Mouse (Mus musculus) cerebellum, postnatal 4 days (tissue): Measurements from ENCODE around the gene Tmem132b.

ENCODE experiments used
- DNase-seq, 2 experiments: peaks; one replicate each; pipeline ENCODE4 v3.0.0; 2022; ENCODE audit warnings: low spot score in 2 of 2, mixed read lengths in 1 of 2

Tmem132b gene

DNA sequence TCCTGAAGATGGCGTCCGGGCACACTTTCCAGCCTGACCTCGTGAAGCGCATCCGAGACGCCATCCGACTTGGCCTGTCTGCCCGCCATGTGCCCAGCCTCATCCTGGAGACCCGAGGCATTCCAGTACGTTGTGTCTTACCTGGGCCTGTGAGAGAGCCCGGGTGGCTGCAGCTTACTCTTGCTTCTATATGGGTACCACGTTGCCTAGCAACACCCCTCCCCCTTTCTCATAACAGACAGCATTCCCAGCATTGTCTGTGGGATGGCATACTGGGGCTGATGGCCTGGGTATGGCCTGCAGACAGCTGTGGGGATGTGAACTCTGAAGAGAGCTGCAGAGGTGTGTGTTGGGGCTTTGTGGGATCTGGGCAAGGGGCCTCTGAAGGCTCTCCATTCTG lies 16.6 kb upstream of the Tmem132b start:
- no peak for DNase-seq

DNA sequence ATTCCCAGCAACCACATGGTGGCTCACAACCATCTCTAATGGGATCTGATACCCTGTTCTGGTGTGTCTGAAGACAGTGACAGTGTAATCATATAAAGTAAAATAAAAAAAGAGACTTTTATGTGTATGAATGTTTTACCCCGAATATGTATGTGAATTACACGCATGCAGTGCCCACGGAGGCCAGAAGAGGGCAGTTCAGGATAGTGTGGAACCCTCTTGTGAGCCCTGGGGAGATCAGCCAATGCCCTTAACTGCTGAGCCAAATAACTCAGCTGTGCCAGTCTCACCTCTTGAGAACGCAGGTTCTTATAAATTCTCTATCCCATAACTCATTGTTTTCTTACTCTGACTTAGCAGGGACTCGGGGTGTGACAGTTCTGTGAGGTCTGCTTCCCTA lies 12.9 kb upstream of the Tmem132b start:
- no peak for DNase-seq

DNA sequence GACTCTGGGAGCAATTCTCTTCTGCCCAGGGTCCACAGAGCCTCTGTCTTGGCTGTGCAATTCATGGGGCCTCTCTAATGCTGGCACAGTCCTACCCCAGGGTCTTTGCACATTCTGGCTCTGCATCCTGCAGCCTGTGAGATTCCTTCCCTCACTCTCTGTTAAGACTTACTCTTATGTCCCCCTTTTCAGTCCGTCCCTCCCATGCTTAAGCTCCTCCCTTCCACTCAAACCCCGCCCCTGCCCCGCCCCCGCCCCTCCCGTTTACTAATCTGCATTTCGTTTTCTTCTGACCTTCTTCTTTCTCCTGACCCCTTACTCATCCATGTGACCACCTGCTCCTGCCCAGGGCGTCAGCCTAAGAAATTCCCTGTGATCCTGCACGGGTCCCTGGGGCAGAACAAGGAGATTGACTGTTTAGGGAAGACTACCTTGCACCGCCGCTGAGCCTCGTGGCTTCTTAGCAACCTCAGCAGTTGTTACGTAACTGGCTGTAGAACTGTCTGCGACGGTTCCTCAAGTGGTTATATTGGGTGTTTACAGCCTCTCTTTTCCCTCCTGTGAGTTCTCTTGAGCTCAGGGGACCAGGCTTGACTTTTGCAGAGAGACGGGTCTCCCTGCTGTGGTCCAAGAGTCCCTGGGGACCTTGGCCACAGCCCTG lies 10.5 kb upstream of the Tmem132b start:
- DNase-seq: no peak

DNA sequence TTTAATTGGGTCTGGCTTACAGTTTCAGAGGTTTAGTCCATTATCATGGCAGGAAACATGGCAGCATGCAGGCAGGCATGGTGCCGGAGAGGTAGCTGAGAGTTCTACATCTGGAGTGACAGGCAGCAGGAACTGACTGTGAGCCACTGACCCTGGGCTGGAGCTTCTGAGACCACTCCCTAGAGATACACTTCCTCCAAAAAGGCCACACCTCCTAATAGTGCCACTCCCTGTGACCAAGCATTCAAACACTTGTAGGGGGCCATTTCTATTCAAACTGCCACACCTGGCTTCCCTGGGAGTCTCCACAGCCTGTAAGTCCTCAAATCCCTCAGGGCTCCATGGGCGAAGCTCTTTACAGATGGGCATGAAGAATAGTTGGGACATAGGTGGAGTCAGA lies 8.2 kb upstream of the Tmem132b start:
- no peak for DNase-seq

DNA sequence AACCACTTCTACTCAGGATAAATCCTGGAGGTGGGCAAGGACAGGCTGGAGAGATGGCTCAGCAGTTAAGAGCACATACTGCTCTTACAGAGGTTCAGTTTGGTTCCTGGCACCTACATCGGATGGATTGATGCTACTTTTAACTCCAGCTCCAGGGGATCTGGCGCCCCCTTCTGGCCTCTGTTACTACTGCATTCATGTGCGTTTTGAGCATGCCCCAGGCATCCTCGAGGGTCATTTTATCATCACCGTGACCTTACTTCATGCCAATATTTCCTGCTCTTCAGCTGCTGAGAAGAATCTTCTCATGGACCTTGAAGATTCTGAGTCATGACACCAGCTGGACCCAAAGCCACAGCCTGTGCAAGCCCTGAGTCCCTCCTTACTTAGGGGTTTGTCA lies 6.1 kb upstream of the Tmem132b start:
- no peak for DNase-seq

DNA sequence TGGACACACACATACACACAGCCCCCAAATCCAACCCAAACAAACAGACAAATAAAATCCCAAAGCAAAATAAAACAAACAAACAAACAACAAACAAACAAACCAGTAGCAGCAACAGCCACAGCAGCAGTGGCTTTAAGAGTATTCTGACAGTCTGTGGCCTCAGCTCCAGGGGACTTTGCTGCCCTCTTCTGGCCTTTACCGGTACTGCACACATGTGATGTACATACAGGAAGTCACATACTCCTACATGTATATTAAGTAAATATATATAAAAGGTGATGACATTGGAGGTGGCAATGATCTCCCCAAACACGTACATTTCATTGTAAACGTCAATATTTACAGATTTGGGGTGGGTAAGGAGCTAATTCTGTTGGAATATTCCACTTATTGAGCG lies 5.1 kb upstream of the Tmem132b start:
- DNase-seq: peak in 1 of 2 experiments; percentile 49

DNA sequence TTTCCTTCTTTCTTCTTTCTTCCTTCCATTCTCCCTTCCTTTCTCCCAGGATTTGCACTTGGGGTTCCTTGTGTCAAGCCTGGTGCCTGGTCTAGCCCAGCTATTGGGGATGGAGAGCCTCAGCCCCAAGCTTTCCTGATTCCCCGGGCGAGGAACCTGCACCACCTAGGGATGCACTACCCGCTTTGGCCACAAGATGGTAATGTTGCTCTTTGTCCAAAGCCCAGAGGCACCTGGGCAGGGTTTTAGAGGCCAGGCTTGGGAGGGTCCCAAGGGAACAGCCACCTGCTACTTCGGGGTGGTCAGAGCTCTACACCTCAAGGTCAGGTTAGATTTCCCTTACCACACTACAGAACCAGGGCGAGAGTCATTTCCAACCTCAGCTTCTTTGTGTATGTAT lies 2.5 kb upstream of the Tmem132b start:
- peak; percentile 75 to 87 for DNase-seq

DNA sequence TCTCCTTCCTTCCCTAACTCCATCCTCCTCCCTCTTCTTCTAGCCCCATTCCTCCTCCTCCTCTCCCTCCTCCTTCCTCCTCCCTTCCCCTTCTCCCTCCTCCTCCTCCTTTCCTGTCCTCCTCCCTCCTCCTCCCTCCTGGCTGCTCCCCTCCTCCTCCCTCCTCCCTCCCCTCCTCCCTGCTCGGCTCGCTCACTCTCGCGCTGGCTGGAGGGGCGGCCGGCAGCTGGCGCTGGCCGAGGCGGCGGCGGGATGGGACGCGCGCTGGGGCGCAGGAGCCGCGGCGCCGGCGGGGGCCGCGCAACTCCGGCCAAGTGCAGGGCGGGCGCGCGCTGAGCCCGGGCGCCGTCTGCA lies 594 bp downstream of the Tmem132b start:
- peak in 1 of 2 experiments; percentile 32 for DNase-seq

DNA sequence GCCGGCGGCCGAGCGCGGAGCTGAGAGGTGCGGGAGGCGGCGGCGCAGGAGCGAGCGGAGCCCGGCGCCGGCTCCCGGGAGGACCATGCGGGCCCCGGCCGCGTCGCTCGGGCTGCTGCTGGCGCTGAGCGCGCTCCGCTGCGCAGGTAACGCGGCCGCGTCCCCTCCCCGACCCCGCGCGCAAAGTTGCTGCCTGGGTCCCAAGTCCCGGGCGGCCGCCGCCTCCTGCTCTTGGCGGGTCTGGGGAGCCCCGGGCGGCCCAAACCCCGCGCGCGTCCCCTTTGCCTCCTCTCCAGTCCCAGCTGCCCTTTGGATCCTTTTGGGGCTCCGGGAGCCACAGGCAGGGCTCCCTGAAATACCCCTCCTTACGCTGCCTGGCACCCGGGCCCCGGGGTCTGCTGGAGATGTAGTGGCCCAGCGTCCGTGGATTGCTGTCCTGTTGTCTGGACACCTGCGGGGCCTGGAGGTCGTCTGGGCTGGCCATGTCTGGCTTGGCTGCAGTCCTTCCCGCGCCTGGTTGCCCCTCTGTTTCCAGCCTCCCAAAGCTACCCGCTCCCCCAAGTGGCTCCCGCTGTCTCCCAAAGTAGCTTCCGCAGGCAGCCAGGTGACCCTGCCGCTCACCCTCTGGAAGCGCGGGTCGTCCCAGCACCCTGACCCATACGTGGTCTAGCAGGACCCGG lies 1.1 kb downstream of the Tmem132b start:
- no peak for DNase-seq

DNA sequence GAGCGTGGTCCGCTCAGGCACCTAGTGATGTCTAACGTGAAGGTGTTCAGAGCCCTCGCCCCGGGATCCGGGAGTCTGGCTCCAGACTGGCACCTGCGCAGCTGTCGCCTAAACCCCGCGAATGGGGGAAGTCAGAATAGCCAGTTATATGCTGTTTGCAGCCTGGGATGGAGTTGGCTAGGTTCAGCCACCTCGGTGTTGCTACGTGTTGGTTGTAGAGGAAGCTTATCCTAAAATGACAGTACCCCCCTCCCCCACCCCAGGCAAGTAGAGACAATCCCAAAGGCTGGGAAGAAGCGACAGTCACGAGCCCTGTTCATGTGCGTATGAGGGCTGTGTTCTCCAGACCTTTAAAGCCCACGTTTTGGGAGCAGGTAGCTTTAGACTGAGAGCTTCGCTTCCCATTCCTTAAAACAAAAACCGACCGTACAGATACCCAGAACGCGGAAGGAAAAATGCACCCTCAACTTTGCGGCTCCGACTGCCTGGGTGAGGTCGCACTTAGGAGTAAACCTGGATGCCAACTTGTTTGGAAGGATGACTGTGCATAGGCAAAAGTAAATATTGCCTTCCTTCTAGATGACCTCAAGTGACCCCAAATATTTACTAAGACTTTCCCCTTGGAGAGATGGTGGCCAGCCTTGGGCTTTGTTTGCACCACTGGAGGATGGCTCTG lies 1.8 kb downstream of the Tmem132b start:
- DNase-seq: no peak

DNA sequence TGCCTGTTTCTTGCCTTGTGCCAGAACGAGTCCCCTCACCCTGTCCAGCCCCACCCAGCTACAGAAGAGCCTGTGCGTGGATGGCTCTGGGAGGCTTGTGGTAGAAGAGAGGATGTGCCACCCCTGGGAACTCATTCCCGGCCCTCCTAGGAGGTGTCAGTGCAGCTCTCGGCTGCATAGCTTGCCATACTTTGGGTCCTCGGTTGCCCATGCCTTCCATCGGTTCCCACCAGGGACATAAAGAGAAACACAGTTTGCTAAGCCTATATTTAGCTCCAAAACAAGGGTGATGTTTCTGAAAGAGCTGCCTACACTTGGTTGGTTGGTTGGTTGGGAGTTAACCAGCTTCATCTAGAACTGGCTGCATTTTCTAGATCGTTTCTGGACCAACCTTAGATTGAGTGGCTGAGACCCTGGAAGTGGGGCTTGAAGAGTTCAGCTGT lies 2.6 kb downstream of the Tmem132b start:
- no peak for DNase-seq

DNA sequence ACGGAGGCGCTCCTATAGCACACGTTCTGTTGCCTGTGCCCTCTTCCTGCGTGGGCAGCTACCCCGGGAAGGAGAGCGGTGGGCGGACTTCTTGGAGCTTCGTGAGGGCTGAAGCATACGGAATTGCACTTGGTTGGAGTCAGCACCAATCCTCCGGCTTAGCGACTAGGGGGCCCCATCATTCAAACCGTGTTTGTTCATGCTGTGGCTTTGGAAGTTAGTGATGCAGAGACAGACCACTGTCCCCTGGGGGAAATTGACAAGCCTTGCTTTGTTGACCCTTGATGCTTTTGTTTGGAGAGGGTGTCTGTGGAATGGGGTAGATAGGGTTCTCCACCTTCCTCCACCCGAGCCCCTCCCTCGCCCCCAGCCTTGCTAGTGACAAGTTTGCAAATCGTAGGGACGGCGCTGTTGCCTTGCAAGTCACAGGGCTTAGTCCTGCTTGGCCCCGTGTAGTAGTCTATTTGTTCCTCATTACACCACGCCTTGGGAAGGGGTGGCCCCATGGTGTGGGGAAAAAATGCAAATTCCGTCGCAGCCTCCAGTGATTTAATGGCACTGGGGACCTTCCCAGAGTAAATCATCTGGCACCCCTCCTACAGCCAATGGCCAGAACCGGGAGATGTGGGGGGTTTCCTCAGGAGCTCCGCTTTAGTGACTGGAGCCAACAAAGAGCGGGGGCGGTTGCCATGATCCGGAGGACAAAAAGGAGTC lies 3.2 kb downstream of the Tmem132b start:
- no peak for DNase-seq

DNA sequence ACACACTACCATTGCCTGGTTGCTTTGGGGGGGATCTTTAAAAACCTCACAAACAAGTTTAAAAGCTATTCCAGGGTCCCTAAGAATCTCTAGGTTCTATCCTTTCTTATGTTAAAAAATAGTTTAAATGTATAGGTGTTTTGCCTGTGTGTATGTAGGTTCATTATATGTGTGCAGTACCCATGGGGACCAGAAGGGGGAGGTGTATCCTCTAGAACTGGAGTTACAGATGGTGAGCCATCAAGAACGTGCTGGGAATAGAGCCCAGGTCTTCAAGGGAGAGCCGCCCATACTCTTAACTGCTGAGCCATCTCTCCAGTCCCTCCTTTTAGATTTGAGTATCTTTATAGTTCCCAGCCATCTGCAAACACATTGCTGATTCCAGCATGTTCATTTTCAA lies 13.5 kb downstream of the Tmem132b start:
- no peak for DNase-seq

DNA sequence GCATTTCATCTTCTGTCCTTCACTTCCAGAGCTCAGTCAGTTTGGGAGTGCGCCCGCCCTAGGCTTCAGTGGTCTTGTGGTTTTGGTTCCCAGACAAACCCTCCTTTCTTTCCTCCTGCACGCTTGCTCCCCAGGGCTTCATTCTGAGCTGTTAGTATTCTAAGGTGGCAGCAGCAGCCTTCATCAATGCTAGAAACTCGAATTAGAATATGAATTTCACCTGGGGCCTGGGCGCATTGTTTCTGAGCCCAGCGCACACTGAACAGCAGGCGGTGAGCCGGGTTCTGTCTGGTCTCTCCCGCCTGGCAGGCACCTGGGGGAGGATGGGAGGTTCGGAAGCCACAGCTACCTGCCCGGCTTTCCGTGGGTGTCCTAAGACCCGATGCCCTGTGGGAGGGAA lies 14.7 kb downstream of the Tmem132b start:
- DNase-seq: no peak

DNA sequence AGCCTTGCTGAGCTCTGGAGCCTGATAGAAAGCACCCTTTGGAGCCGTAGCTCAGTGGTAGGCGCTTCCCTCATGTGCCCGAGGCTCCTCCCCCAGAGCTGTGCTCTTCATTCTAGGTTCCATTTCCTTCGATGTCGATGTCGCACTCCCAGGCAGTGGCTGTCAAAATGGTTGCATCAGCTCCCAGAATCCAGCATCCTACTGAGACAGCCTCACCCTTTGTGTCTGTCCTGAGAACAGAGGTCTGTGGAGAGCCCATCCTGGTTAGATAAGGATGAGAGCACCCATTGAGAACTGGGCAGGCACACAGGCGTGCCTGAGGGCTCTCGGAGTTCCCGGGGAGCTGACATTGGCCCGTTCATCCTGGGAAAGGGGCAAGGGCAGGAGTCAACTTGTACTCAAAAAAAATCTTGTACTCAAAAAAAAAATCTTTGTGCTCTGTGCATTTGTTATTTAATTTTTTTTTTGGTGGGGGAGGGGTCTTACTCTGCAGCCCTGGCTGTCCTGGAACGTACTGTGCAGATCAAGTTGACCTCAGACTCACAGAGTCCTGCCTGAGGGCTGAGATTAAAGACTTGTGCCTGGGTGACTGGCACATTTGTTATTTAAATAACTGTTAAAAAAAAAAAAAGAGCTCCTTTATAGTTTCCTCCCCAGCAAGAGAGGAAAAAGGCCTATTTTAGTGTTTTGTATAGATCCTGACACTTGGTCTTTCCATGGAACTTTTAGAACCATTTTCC lies 18.3 kb downstream of the Tmem132b start:
- no peak for DNase-seq

DNA sequence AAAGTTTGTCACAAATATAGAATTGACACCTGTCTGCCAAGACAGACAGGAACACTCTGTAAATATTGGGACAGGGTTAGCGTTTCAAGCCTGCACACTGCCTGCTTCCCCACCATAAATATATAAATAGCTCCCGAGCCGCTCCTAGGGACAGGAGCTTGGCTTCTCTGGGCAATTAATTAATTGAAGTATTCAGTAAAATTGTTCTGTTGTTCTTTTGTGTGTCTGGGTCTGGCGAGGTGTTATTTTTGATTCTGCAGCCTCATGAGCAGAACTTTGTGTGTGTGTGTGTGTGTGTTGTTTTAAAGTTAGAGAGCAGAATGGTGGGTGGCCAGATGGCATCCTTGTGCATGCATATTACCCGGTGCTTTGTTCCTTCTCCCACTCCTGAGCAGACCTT lies 24.2 kb downstream of the Tmem132b start:
- DNase-seq: no peak

DNA sequence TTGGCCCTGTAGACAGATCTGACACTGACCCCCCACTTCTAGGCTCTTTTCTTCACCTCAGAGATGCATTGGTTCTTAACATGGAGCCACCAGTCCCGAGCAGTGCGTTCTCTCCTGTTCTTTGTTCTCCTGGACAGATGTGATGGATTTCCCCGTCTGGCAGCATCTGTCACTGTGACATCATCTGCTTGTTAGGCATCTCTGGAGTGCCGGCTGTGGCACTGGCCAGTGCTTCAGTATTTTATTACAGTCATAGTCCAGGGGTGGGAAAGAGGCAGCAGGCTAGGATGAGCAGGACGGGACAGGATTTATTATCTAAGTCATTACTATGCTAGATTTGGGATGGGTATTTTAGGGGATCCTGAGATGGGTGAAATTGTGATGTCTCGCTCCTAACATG lies 31.9 kb downstream of the Tmem132b start:
- DNase-seq: no peak

DNA sequence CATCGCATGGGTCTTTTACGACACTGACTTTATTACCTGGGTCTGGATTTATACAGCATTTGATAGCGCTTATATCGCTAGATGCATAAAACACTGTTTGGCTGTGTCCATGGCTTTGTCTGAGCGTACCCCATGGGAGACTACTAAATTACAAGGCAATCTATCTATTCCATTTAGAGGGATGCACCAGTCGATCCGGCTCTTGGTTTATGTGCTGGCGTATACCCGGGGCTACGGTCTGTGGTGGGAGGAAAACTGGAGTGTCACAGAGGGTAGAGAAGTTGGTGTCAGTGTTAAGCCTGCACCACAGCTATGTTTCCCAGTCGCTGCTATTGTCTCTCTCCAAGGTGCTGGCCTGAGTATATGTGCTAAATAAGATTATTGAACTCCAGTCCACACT lies 34.2 kb downstream of the Tmem132b start:
- DNase-seq: no peak

DNA sequence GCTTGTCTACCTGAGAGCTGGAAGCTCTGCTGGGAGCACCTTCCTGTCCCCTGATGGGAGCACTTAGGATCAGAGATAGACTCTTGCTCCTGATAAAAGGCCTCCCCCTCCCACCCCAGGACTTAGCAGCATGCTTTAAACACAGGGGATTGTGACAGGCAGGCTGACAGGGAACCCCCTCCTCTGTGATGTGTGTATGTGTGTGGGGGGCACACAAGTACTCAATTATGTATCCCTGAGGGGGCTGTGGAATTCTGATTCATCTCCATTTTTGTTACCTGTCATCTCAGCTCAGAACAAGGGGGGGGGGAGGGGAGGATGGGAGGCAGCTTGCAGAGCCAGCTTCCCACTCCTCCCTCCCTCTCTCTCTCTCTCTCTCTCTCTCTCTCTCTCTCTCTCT lies 36.9 kb downstream of the Tmem132b start:
- no peak for DNase-seq

DNA sequence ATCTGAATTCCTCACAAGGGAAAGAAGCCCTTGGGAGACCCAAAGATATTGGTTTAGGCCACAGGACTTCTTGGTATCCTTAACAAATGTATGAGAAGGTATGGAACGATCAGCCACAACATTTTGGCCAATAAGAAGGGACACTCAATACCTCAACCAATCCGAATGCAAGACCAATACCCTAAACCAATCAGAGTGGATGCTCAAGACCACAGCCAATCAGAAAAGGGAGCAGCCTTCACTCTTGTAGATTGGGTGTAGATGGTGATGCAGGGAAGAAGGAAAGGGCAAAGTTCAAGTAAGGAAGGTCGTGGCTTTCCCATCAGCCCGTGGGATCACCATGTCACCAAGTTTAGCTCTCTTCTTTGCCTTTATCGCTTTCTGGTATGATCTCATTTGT lies 40.4 kb downstream of the Tmem132b start:
- no peak for DNase-seq

DNA sequence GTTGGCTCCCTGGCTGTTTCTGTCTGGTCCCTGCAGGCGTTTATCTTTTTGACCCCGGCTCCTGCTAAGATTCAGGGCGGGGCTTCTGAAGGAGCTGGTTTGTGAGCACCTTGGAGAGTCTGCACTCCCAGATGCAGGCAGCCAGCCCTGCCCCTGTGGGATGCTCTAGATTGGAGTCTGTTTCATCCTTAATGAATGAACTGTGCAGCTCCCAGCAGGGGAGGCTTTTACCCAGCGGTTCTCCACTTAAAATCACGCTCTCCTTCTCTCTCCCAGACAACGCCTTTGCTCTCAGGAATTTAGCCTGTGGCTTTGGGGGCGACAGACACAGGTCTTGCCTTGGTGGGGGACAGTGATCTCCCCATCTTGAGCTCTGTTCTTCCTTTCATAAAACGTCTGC lies 43.3 kb downstream of the Tmem132b start:
- no peak for DNase-seq

DNA sequence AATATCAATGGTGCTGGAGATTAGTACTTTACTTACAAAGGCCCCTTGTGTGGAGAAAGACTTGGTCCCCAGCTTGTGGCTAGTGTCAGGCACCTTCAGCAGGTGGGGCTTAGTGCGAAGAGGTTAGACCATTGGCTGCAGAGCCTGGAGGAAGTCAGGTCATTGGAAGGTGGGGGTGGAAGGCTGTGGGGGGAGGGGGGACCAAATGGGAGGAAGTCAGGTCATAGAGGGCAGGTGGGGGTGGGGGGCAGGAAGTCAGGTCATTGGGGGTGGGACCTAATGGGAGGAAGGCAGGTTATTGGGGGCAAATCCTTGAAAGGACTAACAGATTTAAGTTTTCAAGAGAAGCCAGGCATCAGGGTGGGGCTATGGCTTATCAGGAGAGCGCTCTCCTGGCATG lies 44.3 kb downstream of the Tmem132b start:
- DNase-seq: no peak
